Mouse (Mus musculus) embryonic fibroblast, embryonic 13.5 days (primary cell): ENCODE measurements around the gene Zfp566.

Experiments
- CTCF ChIP-seq: IDR thresholded peaks from 2 replicates; pipeline ENCODE4 v1.5.1; 2011; ENCODE audit warnings: mild to moderate bottlenecking, control low read depth, low read length, moderate library complexity, borderline replicate concordance; ENCODE audit not compliant: insufficient read depth
- POLR2A ChIP-seq: IDR thresholded peaks from 2 replicates; pipeline ENCODE4 v1.6.1; 2011; ENCODE audit warnings: low read depth, mild to moderate bottlenecking, control low read depth, low read length, moderate library complexity

GRCm38 (mm10) chr7:30086524-30086923 lies 3.8 kb downstream of the Zfp566 start:
- no peak for TF ChIP-seq CTCF
- TF ChIP-seq POLR2A, result no peak
